Mouse (Mus musculus): ENCODE results near the gene Sgf29.

Gene Sgf29

DNA sequence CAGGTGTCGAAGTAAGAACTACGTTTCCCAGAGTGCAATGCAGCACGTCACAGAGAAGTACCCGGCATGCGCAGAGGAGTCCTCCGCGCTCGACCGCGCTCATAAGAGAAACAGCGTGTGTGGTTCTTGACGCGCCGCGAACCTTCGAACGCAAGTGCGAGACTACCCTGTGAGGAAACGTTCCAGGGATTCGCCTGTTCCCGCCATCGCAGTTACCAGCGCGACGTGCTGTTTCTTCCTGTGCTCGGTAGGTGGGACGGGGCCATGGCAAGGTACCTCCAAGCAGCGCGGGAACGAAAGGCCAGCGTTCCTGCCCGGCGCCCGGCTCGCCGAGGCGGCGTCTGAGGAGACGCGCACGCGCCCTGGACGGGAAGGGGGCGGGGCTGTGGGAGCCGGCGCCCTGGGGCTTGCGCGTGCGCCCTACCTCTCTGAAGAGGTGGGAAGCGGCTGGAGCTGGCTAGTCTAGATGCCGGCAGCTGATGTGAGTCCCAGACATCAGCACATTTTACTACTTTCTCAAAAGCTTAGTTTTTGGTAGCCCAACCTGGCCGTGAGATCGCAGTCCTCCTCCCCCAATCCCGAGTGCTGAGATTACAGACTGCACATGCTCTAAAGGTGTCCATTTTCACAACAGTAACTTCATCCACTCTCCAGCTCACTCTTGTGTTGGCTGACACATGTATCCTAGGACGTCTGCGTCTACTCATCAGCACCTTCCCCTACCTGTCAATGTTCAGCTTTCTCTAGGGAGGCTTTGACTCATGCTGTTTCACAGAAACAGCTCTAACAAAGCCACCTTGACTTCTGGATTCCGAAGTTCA lies at the start of gene Sgf29:
TSS of gene Sgf29 (plus strand) at position 79 of the 821 bp plus-strand sequence.
- DNase-seq (ENCODE audit: low spot score) = peak; percentile 92

- DNase-seq (ENCODE audit: low spot score) = no peak
These were observed 47.2 kb upstream of the Sgf29 start for GRCm38 (mm10) chr7:126601896-126602295.

DNA sequence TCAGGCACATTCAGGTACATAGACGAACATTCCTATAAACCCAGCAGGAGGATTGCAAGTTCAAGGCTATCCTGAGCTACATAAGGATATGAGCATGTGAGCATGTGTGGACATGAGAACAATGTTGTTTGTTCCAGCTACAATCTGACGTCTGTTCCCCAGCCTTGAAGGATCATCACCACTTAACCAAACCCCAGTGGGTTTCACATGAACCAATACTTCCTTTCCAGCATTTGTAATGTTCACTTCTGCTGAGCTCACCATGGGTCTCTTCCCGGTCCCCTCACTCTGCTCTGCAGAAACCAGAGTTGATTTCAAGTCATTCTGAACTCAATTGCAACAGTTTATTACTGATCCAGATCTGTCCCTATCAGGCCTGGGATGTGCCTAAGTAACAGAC lies 46.5 kb upstream of the Sgf29 start:
- no peak for DNase-seq (ENCODE audit: low spot score)

DNA sequence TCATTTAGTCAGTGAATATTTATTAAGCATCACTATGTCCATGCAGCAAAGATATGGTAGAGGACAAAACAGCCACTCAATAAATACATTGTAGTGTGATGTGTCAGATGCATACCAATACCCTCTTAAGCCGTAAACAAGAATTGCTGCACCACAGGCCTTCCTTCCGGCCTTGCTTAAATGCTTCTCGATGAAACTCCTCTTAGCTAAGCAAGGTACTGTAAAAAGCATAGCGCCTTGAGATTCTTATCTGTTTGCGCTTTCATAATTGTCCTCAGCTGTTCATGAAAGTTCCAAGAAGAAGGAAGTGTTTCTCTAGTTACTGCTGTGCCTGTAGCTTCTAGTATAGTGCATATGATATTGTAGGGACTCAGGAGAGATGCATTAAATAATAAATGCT lies 42.5 kb upstream of the Sgf29 start:
- no peak for DNase-seq (ENCODE audit: low spot score)

GRCm38 (mm10) chr7:126607064-126607463 lies 42.0 kb upstream of the Sgf29 start:
- DNase-seq (ENCODE audit: low spot score) = no peak

DNA sequence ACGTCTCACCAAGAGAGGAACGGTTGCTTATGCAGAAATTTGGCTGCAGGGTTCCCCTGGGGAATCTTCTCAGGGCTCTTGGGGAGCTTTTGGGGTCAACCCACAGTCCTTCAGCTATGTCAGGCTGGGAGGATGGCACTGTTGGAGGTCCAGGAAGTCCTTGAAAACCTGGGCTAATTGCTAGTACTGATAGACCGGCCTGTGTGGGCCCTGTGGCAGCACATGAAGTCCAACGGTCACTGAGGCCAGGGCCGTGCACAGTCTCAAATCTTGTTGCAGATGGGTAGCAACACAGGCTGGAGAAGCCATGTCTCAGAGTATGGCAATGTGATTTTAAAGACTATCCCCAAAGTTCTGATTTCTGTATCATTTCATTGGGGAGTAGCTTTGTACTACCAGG lies 41.3 kb upstream of the Sgf29 start:
- no peak for DNase-seq (ENCODE audit: low spot score)

DNA sequence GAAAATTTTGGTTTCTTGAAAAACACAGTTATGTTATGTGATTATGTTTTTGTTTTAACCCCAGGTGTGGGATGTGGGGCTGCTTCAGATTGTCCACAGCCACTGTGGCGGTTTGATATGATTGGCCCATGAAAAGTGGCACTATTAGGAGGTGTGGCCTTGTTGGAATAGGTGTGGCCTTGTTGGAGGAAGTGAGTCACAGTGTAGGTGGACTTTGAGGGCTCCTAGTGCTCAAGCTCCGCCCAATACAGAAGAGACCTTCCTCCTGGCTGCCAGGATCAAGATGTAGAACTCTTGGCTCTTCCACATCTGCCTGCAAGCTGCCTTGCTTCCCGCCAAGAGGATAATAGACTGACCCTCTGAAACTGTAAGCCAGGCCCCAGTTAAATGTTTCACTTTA lies 36.4 kb upstream of the Sgf29 start:
- no peak for DNase-seq (ENCODE audit: low spot score)

- DNase-seq (ENCODE audit: low spot score) = no peak
These were observed 32.4 kb upstream of the Sgf29 start for GRCm38 (mm10) chr7:126616707-126617106.

GRCm38 (mm10) chr7:126619559-126620275 lies 29.4 kb upstream of the Sgf29 start:
- DNase-seq (ENCODE audit: low spot score) = no peak

DNA sequence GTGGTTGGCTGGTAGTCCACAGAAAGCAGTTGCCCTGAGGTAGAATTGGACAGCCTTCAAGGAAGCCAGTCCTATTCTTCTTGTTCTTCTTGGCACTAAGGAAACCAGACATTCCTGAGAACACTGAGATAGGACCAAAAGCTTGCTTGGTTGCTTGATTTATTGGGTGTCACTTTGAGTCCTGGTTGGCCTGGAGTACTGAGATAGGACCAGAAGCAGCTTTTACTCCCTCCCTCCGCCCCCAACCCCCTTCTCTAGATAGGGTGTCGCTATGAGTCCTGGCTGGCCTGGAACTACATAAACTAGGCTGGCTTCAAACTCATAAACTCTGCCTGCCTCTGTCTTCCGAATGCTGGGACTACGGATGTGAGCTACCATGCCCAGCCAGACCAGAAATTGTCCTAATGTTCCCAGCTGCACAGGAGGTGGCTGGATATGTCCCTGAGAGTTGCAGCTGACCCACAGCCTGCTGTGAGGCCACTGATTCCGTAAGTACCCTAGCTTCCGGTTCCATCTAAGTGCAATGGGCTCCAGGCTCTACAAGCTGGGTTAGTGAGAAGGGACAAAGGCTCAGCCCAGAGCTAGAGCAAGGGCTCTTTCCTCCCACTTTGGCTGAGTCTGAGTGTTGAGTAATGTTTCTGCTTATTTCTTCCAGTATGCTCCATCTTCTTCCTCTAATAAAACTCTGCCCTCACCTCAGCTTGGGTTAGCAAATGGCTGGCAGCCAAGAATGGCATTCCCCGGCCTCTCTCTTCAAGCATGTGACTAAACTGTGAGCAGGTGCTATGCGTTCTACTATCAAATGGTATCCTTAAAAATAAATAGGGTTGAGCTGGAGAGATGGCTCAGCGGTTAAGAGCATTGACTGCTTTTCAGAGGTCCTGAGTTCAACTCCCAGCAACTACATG lies 27.4 kb upstream of the Sgf29 start:
- no peak for DNase-seq (ENCODE audit: low spot score)

DNA sequence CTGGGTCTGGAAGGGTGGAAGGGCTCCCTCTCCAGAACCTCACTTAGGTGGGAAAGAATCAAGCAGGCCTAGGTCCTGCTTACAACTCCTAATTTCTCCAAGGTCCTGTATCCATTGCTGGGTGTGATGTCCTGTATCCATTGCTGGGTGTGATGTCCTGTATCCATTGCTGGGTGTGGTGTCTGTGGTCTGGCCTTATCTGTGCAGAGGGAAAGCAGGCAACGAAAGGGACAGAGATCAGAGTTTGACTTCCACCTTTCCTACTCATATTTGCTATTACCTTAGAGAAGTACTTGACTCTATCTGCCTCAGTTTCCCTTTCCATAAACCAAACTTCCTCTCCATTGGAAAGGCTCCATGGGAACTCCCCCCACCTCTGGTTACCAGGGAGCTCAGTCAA lies 25.7 kb upstream of the Sgf29 start:
- no peak for DNase-seq (ENCODE audit: low spot score)

GRCm38 (mm10) chr7:126624774-126625173 lies 24.3 kb upstream of the Sgf29 start:
- no peak for DNase-seq (ENCODE audit: low spot score)

DNA sequence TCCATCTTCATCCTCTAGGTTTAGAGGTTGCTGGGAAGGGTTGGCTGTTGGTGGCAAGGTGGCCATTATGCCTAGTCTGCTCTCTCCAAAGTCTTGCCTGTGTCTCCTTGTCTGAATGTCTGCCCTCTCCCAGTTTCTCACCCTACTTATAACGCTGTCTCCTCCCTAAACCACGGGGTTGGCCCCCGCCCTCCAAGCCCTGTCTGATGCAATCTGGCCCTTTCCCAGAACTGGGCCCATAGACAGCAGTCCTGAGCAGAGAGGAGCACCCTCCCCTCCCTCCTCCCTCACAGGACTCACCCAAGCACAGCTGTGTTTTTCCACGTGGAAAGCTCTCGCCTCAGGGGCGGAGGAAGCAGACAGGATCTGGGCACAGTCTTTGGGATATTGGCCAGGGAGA lies 23.7 kb upstream of the Sgf29 start:
- peak; percentile 72 for DNase-seq (ENCODE audit: low spot score)

- no peak for DNase-seq (ENCODE audit: low spot score)
These were observed 23.1 kb upstream of the Sgf29 start for GRCm38 (mm10) chr7:126625807-126626600.

GRCm38 (mm10) chr7:126628111-126628510 lies 21.0 kb upstream of the Sgf29 start:
- DNase-seq (ENCODE audit: low spot score) = no peak

GRCm38 (mm10) chr7:126629915-126630314 lies 19.2 kb upstream of the Sgf29 start:
- DNase-seq (ENCODE audit: low spot score) = no peak

- DNase-seq (ENCODE audit: low spot score) = no peak
These were observed 18.1 kb upstream of the Sgf29 start, which contains the start of gene Nupr1 for GRCm38 (mm10) chr7:126630824-126631518. Nupr1 (minus strand) TSS chr7:126630861.

GRCm38 (mm10) chr7:126632478-126632877 lies 16.6 kb upstream of the Sgf29 start:
- DNase-seq (ENCODE audit: low spot score) = no peak

GRCm38 (mm10) chr7:126635375-126635774 lies 13.7 kb upstream of the Sgf29 start:
- DNase-seq (ENCODE audit: low spot score) = no peak

DNA sequence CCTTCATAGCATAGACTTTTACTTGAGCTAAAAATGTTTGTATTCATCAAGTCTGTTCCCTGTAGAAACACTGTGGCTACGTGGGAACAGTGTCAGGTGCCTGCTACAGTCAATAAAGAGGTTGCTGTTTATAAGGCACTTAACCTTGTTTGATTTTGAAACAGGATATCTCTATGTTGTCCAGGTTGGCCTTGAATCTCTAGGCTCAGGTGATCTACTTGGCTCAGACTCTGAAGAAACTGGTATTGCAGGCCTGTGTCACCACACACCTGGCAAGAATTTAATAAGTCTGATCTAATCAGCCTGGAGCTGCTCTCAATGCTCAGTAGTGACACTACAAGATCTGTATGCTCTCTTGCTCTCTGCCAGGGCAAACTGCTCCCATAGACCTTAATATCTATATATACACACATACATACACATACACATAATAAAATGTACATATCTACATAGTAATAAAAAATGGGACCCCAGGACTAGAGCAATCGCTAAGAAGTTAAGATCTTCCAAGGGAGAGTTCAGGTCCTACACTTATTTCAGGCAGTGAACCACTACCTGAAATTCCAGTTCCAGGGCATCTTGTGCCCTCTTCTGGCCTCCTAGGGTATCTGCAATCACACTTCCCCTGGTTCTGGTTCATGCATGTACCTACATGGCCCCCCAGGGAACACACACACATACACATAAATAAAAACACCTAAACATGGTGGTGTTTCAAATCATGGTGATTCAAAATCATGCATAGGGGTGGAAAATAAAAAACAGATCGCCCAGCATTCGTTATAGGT lies 12.2 kb upstream of the Sgf29 start:
- no peak for DNase-seq (ENCODE audit: low spot score)

Measured in testis, postnatal 14 days (tissue).